Mouse (Mus musculus): ENCODE data around the gene Spns2. TPM values are rescaled to one million over a fixed set of nuclear protein-coding genes. Genes with fewer than 3 reads are reported as not detected.

The Spns2 gene
- polyA plus RNA-seq, 1 experiment from 2014 or later: 11.6 TPM

DNA sequence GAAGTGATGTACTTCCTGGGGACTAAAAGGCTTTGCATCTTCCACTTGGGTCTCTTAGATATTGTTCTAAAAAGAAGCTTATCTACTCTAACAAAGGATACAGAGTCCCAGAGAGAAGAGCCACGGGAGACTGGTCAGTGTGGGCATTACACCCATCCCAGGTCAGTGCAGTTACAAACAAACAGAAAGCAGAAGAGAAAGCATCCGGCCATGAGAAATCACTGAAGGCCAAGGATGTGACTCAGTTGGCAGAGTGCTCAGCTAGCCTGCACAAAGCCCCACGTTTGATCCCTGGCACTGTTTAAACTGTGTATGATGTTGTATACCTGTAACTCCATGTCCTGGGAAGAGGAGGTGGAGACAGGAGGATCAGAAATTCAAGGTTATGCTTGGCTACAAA lies 30.2 kb upstream of the Spns2 start:
- no peak for ATAC-seq (replicated peaks)
- no peaks in the 10 kb centered on the region for H3K4me1 ChIP-seq
- no peaks in the 10 kb centered on the region for H3K27me3 ChIP-seq (replicated peaks)
- H3K4me2 ChIP-seq: no peak overlapping the region
- H3K9me3 ChIP-seq: no peaks in the 10 kb centered on the region
- WGBS: 69% methylated on average over 3 of the region's 3 CpGs
- H3K4me3 ChIP-seq: no peak overlapping the region
- no peaks in the 10 kb centered on the region for H3K36me3 ChIP-seq (replicated peaks)
- H3K9ac ChIP-seq: no peak overlapping the region
- no peak overlapping the region for H3K27ac ChIP-seq

DNA sequence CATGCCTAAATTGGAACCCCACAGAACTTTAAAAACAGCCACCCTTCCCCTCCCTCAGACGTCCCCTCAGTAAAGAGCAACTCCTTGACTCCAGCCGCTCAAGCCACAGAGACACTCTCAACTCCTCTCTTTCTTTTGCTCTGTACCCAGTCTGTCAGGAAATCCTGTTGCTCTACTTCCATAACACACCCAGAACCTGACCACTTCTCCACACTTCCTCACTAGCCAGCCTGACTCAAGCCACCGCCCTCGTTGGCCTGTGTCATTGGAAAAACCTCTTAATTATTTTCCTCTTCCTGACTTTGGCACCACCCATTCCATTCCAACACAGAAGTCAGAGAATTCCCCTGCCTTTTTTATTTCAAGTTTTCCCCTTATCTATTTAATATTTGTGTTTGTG lies 29.5 kb upstream of the Spns2 start:
- Histone ChIP-seq H3K9ac (no peak overlapping the region), H3K36me3 (replicated peaks) (no peaks in the 10 kb centered on the region), H3K4me3 (no peak overlapping the region), H3K27ac (no peak overlapping the region), H3K4me2 (no peak overlapping the region), H3K4me1 (no peaks in the 10 kb centered on the region), H3K27me3 (replicated peaks) (no peaks in the 10 kb centered on the region), H3K9me3 (no peaks in the 10 kb centered on the region)
- ATAC-seq (replicated peaks): no peak
- WGBS: 78% methylated on average over 4 of the region's 4 CpGs

DNA sequence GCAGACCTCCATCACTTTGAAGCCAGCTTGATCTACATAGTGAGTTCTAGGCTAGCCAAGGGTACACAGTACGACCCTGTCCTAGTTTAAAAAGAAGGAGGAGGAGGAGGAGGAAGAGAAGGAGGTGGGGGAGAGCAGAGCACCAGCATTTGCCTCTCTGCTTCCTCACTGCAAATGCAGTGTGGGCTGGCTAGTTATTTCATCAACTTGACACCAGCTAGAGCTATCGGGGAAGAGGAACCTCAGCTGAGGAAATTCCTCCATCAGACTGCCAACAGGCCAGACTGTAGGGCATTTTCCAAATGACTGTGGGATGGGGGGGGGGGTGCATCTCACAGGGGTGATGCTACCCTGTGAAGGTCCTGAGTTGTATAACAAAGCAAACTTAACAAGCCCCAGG lies 28.7 kb upstream of the Spns2 start:
- H3K27me3 ChIP-seq (replicated peaks): no peaks in the 10 kb centered on the region
- no peaks in the 10 kb centered on the region for H3K4me1 ChIP-seq
- ATAC-seq (replicated peaks): no peak
- H3K9ac ChIP-seq: no peak overlapping the region
- no peak overlapping the region for H3K4me2 ChIP-seq
- no peaks in the 10 kb centered on the region for H3K36me3 ChIP-seq (replicated peaks)
- 68% methylated on average over 2 of the region's 2 CpGs for WGBS
- H3K9me3 ChIP-seq: no peaks in the 10 kb centered on the region
- H3K27ac ChIP-seq: no peak overlapping the region
- H3K4me3 ChIP-seq: no peak overlapping the region

GRCm38 (mm10) chr11:72514967-72515366 lies 25.3 kb upstream of the Spns2 start:
- H3K4me2 ChIP-seq: no peak overlapping the region
- H3K9me3 ChIP-seq: no peaks in the 10 kb centered on the region
- no peaks in the 10 kb centered on the region for H3K27me3 ChIP-seq (replicated peaks)
- H3K9ac ChIP-seq: no peak overlapping the region
- no peak overlapping the region for H3K4me3 ChIP-seq
- WGBS: 75% methylated on average over 3 of the region's 3 CpGs
- no peaks in the 10 kb centered on the region for H3K36me3 ChIP-seq (replicated peaks)
- ATAC-seq (replicated peaks): no peak
- no peak overlapping the region for H3K27ac ChIP-seq
- H3K4me1 ChIP-seq: no peaks in the 10 kb centered on the region

GRCm38 (mm10) chr11:72508651-72509050 lies 18.9 kb upstream of the Spns2 start:
- 96% methylated on average over 5 of the region's 5 CpGs for whole genome bisulfite sequencing
- ATAC-seq (replicated peaks): no peak
- no peak overlapping the region for H3K4me2 ChIP-seq
- no peak overlapping the region for H3K27ac ChIP-seq
- H3K27me3 ChIP-seq (replicated peaks): no peaks in the 10 kb centered on the region
- no peaks in the 10 kb centered on the region for H3K4me1 ChIP-seq
- H3K9me3 ChIP-seq: no peaks in the 10 kb centered on the region
- no peak overlapping the region for H3K9ac ChIP-seq
- no peaks in the 10 kb centered on the region for H3K36me3 ChIP-seq (replicated peaks)
- no peak overlapping the region for H3K4me3 ChIP-seq

- H3K4me3 ChIP-seq: no peak overlapping the region
- H3K27ac ChIP-seq: no peak overlapping the region
- H3K4me2 ChIP-seq: no peak overlapping the region
- ATAC-seq (replicated peaks): no peak
- H3K36me3 ChIP-seq (replicated peaks): no peaks in the 10 kb centered on the region
- H3K9ac ChIP-seq: no peak overlapping the region
- no peaks in the 10 kb centered on the region for H3K9me3 ChIP-seq
- peaks cover under 1% of the 10 kb centered on the region for H3K4me1 ChIP-seq
- H3K27me3 ChIP-seq (replicated peaks): no peaks in the 10 kb centered on the region
Observed at GRCm38 (mm10) chr11:72507651-72508050, 17.9 kb upstream of the Spns2 start.

GRCm38 (mm10) chr11:72504016-72504797 lies 14.5 kb upstream of the Spns2 start:
- ATAC-seq (replicated peaks): no peak
- Histone ChIP-seq H3K4me3 (no peak overlapping the region), H3K9ac (no peak overlapping the region), H3K36me3 (replicated peaks) (no peaks in the 10 kb centered on the region), H3K9me3 (no peaks in the 10 kb centered on the region), H3K4me2 (no peak overlapping the region), H3K27ac (no peak overlapping the region), H3K4me1 (peaks cover 12% of the 10 kb centered on the region), H3K27me3 (replicated peaks) (no peaks in the 10 kb centered on the region)
- 77% methylated on average over 10 of the region's 10 CpGs for WGBS

DNA sequence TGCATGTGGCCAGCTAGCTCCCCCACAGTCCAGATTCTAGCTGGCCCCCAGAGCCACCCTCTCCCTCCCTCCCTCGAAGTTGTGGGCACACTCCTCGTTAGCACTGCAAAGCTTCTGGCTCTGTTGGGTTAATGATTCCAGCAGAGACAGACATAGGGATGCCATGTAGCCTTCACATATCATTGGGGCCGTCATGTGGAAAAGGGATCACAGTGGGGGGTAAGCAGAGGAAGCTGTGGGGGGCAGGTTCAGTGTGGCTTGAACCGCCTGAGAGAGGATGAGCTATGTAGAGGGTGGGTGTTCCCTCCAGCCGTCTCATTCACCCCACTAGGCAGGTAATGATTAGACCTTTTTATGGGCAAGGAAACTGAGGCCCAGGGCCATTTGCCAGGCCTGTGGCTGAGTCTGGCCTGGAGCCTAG lies 13.8 kb upstream of the Spns2 start:
- H3K4me1 ChIP-seq: peaks cover 12% of the 10 kb centered on the region
- H3K4me2 ChIP-seq: no peak overlapping the region
- H3K9me3 ChIP-seq: no peaks in the 10 kb centered on the region
- no peaks in the 10 kb centered on the region for H3K36me3 ChIP-seq (replicated peaks)
- H3K27ac ChIP-seq: no peak overlapping the region
- no peak for ATAC-seq (replicated peaks)
- no peak overlapping the region for H3K9ac ChIP-seq
- no peaks in the 10 kb centered on the region for H3K27me3 ChIP-seq (replicated peaks)
- 33% methylated on average over 5 of the region's 5 CpGs for WGBS
- no peak overlapping the region for H3K4me3 ChIP-seq

- Histone ChIP-seq H3K4me1 (peaks cover 14% of the 10 kb centered on the region), H3K9me3 (no peaks in the 10 kb centered on the region), H3K9ac (no peak overlapping the region), H3K27me3 (replicated peaks) (no peaks in the 10 kb centered on the region), H3K4me2 (no peak overlapping the region), H3K4me3 (no peak overlapping the region), H3K27ac (no peak overlapping the region), H3K36me3 (replicated peaks) (no peaks in the 10 kb centered on the region)
- ATAC-seq (replicated peaks): no peak
- WGBS: 15% methylated on average over 8 of the region's 8 CpGs
Observed at GRCm38 (mm10) chr11:72502236-72502635, 12.5 kb upstream of the Spns2 start.

- WGBS: 37% methylated on average over 5 of the region's 5 CpGs
- Histone ChIP-seq H3K4me3 (no peak overlapping the region), H3K4me2 (no peak overlapping the region), H3K4me1 (peaks cover 14% of the 10 kb centered on the region), H3K36me3 (replicated peaks) (no peaks in the 10 kb centered on the region), H3K27me3 (replicated peaks) (no peaks in the 10 kb centered on the region), H3K9me3 (no peaks in the 10 kb centered on the region), H3K9ac (no peak overlapping the region), H3K27ac (no peak overlapping the region)
- no peak for ATAC-seq (replicated peaks)
Observed at GRCm38 (mm10) chr11:72501426-72502002, 11.8 kb upstream of the Spns2 start.

DNA sequence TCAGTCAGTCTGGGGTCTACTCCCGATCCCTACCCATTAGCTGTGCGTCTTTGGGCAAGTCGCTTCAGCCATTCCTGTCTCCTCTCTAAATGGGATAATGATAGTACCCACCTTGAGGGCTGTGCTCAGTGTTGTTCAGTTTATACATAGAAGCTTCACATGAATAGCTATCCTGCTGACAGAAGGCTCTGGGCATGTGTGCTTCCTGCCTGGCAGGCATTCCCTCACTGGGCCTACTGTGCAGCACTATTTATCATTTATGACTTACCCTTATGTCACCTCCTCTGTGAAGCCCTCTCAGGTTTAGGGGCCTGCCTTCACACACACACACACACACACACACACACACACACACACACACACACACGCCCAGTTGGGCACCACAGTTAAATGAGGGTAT lies 10.4 kb upstream of the Spns2 start:
- no peak overlapping the region for H3K4me3 ChIP-seq
- no peaks in the 10 kb centered on the region for H3K27me3 ChIP-seq (replicated peaks)
- H3K4me2 ChIP-seq: no peak overlapping the region
- H3K9ac ChIP-seq: no peak overlapping the region
- peaks cover 14% of the 10 kb centered on the region for H3K4me1 ChIP-seq
- H3K36me3 ChIP-seq (replicated peaks): no peaks in the 10 kb centered on the region
- no peak overlapping the region for H3K27ac ChIP-seq
- no peaks in the 10 kb centered on the region for H3K9me3 ChIP-seq
- ATAC-seq (replicated peaks): no peak
- WGBS: 85% methylated on average over 4 of the region's 4 CpGs

GRCm38 (mm10) chr11:72497367-72497766 lies 7.7 kb upstream of the Spns2 start:
- no peaks in the 10 kb centered on the region for H3K27me3 ChIP-seq (replicated peaks)
- H3K9me3 ChIP-seq: no peaks in the 10 kb centered on the region
- WGBS: 28% methylated on average over 4 of the region's 4 CpGs
- no peak overlapping the region for H3K4me3 ChIP-seq
- no peak overlapping the region for H3K27ac ChIP-seq
- H3K36me3 ChIP-seq (replicated peaks): no peaks in the 10 kb centered on the region
- peaks cover 11% of the 10 kb centered on the region for H3K4me1 ChIP-seq
- no peak for ATAC-seq (replicated peaks)
- H3K4me2 ChIP-seq: no peak overlapping the region
- H3K9ac ChIP-seq: no peak overlapping the region

GRCm38 (mm10) chr11:72496775-72497174 lies 7.1 kb upstream of the Spns2 start:
- ATAC-seq (replicated peaks): no peak
- 61% methylated on average over 1 of the region's 1 CpGs for WGBS

More at GRCm38 (mm10) chr11:72496775-72497174, 7.1 kb upstream of the Spns2 start:
- Histone ChIP-seq H3K27ac (no peak overlapping the region), H3K4me1 (peaks cover 5% of the 10 kb centered on the region), H3K4me3 (no peak overlapping the region), H3K9ac (no peak overlapping the region), H3K27me3 (replicated peaks) (no peaks in the 10 kb centered on the region), H3K9me3 (no peaks in the 10 kb centered on the region), H3K36me3 (replicated peaks) (no peaks in the 10 kb centered on the region), H3K4me2 (no peak overlapping the region)
